ENCODE assay signal across 12 mouse cellular contexts in genomic region chr4:108369254-108369653, GRCm38 (mm10). TPM values are rescaled to one million over a fixed set of nuclear protein-coding genes. Genes with fewer than 3 reads are reported as not detected.
A peak's percentile ranks its signal among the peaks of the same experiment; 100 is the strongest.
DNase-seq lines count a peak whose midpoint lies in the region; ATAC-seq lines count a peak whose summit lies in the region.
"Had no signal": no experiment of that assay in that cellular context is flagged by ENCODE, and none has a peak within 500 bp of the region (broad histone marks: within the 10 kb centered on the region; RNA-seq: fewer than 3 reads in every experiment).

No protein-coding gene starts in this region.

- H3K36me3 ChIP-seq in heart, embryonic 12.5 days = no peaks in the 10 kb centered on the region
- H3K36me3 ChIP-seq in embryonic facial prominence, embryonic 10.5 days (replicated peaks) = no peaks in the 10 kb centered on the region

- H3K9ac ChIP-seq in heart, embryonic 12.5 days = no peak overlapping the region

- 28% methylated on average over 5 of the region's 5 CpGs for WGBS in heart, embryonic 12.5 days
- 28% methylated on average over 5 of the region's 5 CpGs for WGBS in embryonic facial prominence, embryonic 10.5 days

- ATAC-seq in heart, embryonic 12.5 days (ENCODE audit: insufficient number of reproducible peaks, low FRiP score) = peak; percentile 40; the same call in 1 of the 2 replicates

- H3K27ac ChIP-seq in heart, embryonic 12.5 days (ENCODE audit: poor library complexity, severe bottlenecking) = no peak overlapping the region
- peak overlapping the region; percentile 69 for H3K27ac ChIP-seq in embryonic facial prominence, embryonic 10.5 days (replicated peaks)

- H3K4me1 ChIP-seq in heart, embryonic 12.5 days (replicated peaks) = peaks cover 26% of the 10 kb centered on the region
- H3K4me1 ChIP-seq in embryonic facial prominence, embryonic 10.5 days = peaks cover 27% of the 10 kb centered on the region

- no peak overlapping the region for H3K4me3 ChIP-seq in heart, embryonic 12.5 days
- no peak overlapping the region for H3K4me3 ChIP-seq in embryonic facial prominence, embryonic 10.5 days

- no peaks in the 10 kb centered on the region for H3K9me3 ChIP-seq in heart, embryonic 12.5 days (replicated peaks)
- H3K9me3 ChIP-seq in embryonic facial prominence, embryonic 10.5 days = no peaks in the 10 kb centered on the region

- no peak overlapping the region for H3K4me2 ChIP-seq in heart, embryonic 12.5 days

- no peaks in the 10 kb centered on the region for H3K27me3 ChIP-seq in heart, embryonic 12.5 days (replicated peaks)
- no peaks in the 10 kb centered on the region for H3K27me3 ChIP-seq in embryonic facial prominence, embryonic 10.5 days (replicated peaks; ENCODE audit: low read depth, poor library complexity, severe bottlenecking)

- DNase-seq in heart, adult 9 months (ENCODE audit: low spot score in 2 of 2) = no peak
- DNase-seq in A20 (ENCODE audit: low read depth, low spot score) = peak; percentile 83
- DNase-seq in embryonic facial prominence, embryonic 10.5 days (ENCODE audit: low spot score) = no peak
- peak; percentile 74 to 80 for DNase-seq in kidney, postnatal 36 days
- no peak for DNase-seq in ovary, postnatal 10 days (ENCODE audit: low spot score)
- no peak for DNase-seq in gastrocnemius, postnatal 10 days
- DNase-seq in right cerebral cortex, postnatal 25 days = no peak
- DNase-seq: cerebellum, adult 11 months; heart, postnatal 14 days; lung, adult 2 months had no signal

RNA-seq across cellular contexts. Expression of gene Shisal2a, which starts 13.9 kb away (rescaled TPM):
- 1.1 and 1.4 TPM in 2 replicates for polyA plus RNA-seq in heart, embryonic 12.5 days (2016; fragmentation: Nextera tagmentation; extraction: Ambion mirVana)
- 4.0 and 5.6 TPM in 2 replicates for polyA plus RNA-seq in embryonic facial prominence, embryonic 10.5 days (2016; fragmentation: Nextera tagmentation; extraction: Ambion mirVana)
- not detected for total RNA-seq in gastrocnemius, postnatal 10 days (2021)
- total RNA-seq: heart, postnatal 14 days; layer of hippocampus, postnatal 10 days had no signal

RNA-seq across cellular contexts. Expression of gene Gpx7, which starts 37.5 kb away (rescaled TPM):
- polyA plus RNA-seq in heart, embryonic 12.5 days (2016; fragmentation: Nextera tagmentation; extraction: Ambion mirVana) = 66.1 and 67.6 TPM in 2 replicates
- 39.7 and 40.1 TPM in 2 replicates for polyA plus RNA-seq in embryonic facial prominence, embryonic 10.5 days (2016; fragmentation: Nextera tagmentation; extraction: Ambion mirVana)
- total RNA-seq in gastrocnemius, postnatal 10 days (2021) = 10 to 100 TPM; 20.7 to 29.0 TPM

RNA-seq across cellular contexts. Expression of gene Coa7, which starts 41.3 kb away (rescaled TPM):
- 46.6 and 46.8 TPM in 2 replicates for polyA plus RNA-seq in heart, embryonic 12.5 days (2016; fragmentation: Nextera tagmentation; extraction: Ambion mirVana)
- 70.4 and 78.9 TPM in 2 replicates for polyA plus RNA-seq in embryonic facial prominence, embryonic 10.5 days (2016; fragmentation: Nextera tagmentation; extraction: Ambion mirVana)
- 10 to 100 TPM; 21.7 to 24.4 TPM for total RNA-seq in gastrocnemius, postnatal 10 days (2021)

Comparison
In these comparisons a context has a peak if more than half of its experiments do, and no peak if none do; other contexts are left out.
1. DNase-seq: peak in A20 (single experiment) and kidney, postnatal 36 days (2 of 2); none in heart, adult 9 months (0 of 2), embryonic facial prominence, embryonic 10.5 days (single experiment), ovary, postnatal 10 days (single experiment), gastrocnemius, postnatal 10 days (single experiment) and right cerebral cortex, postnatal 25 days (single experiment).